Mouse (Mus musculus): ENCODE data around the gene A430033K04Rik. TPM values are rescaled to one million over a fixed set of nuclear protein-coding genes. Genes with fewer than 3 reads are reported as not detected.
A peak's percentile ranks its signal among the peaks of the same experiment; 100 is the strongest.

The A430033K04Rik gene
- 1.7 and 2.5 TPM in 2 replicates for polyA plus RNA-seq (2012; rRNA removed)
- 2.6 and 2.7 TPM in 2 replicates for polyA plus RNA-seq (2014; fragmentation: Nextera tagmentation; extraction: Ambion mirVana)

GRCm38 (mm10) chr5:138622645-138623477 is at the start of gene A430033K04Rik:
Gene A430033K04Rik, plus strand, starts transcription at chr5:138622859.
- DNase-seq (ENCODE audit: low read depth in 3 of 3, low spot score in 3 of 3) = peak; percentile 87 to 89 (median 89)
- no peak for TF ChIP-seq EP300 (IDR thresholded peaks at IDR 0.05; ENCODE audit: low read depth)
- TF ChIP-seq CTCF (IDR thresholded peaks at IDR 0.05; ENCODE audit: low read depth) = no peak
- H3K4me2 ChIP-seq (ENCODE audit: low read depth) = peak within 1 kb of the TSS; percentile 81
- H3K36me3 ChIP-seq (replicated peaks; ENCODE audit: control insufficient read depth, insufficient read depth, low read depth) = no peaks in the 10 kb centered on the region
- H3K4me3 ChIP-seq (ENCODE audit: insufficient read depth in 1 of 2, low read depth in 2 of 2, low read length in 2 of 2) = peak within 1 kb of the TSS; percentile 72 to 79
- 1% methylated on average over 30 of the region's 30 CpGs for WGBS (ENCODE audit: insufficient replicate concordance)
- peak within 1 kb of the TSS; percentile 53 for H3K27ac ChIP-seq
- peaks cover 8 to 9% of the 10 kb centered on the region in 2 experiments for H3K4me1 ChIP-seq (replicated peaks; ENCODE audit: control insufficient read depth in 2 of 2, insufficient read depth in 2 of 2, low read length in 1 of 2)
- peak; percentile 84 for ATAC-seq (ENCODE audit: insufficient read depth)
- H3K9me3 ChIP-seq (ENCODE audit: control insufficient read depth, low read length) = no peaks in the 10 kb centered on the region
- no peaks in the 10 kb centered on the region for H3K27me3 ChIP-seq (ENCODE audit: control insufficient read depth, insufficient read depth, low read length)
- peak within 1 kb of the TSS; percentile 92 for H3K9ac ChIP-seq (replicated peaks)

GRCm38 (mm10) chr5:138587396-138587795 is 35.3 kb upstream of the A430033K04Rik start:
- TF ChIP-seq CTCF (IDR thresholded peaks at IDR 0.05; ENCODE audit: low read depth) (no peak), EP300 (IDR thresholded peaks at IDR 0.05; ENCODE audit: low read depth) (no peak)
- no peak for ATAC-seq (ENCODE audit: insufficient read depth)
- Histone ChIP-seq H3K9me3 (ENCODE audit: control insufficient read depth, low read length) (no peaks in the 10 kb centered on the region), H3K4me3 (ENCODE audit: insufficient read depth in 1 of 2, low read depth in 2 of 2, low read length in 2 of 2) (no peak overlapping the region), H3K4me2 (ENCODE audit: low read depth) (no peak overlapping the region), H3K27me3 (ENCODE audit: control insufficient read depth, insufficient read depth, low read length) (no peaks in the 10 kb centered on the region), H3K36me3 (replicated peaks; ENCODE audit: control insufficient read depth, insufficient read depth, low read depth) (no peaks in the 10 kb centered on the region), H3K4me1 (replicated peaks; ENCODE audit: control insufficient read depth in 2 of 2, insufficient read depth in 2 of 2, low read length in 1 of 2) (no peaks in the 10 kb centered on the region), H3K27ac (no peak overlapping the region), H3K9ac (replicated peaks) (no peak overlapping the region)
- DNase-seq (ENCODE audit: low read depth in 3 of 3, low spot score in 3 of 3) = no peak
- 66% methylated on average over 6 of the region's 6 CpGs for WGBS (ENCODE audit: insufficient replicate concordance)

GRCm38 (mm10) chr5:138618353-138618752 is 4.3 kb upstream of the A430033K04Rik start:
- DNase-seq (ENCODE audit: low read depth in 3 of 3, low spot score in 3 of 3) = no peak
- Histone ChIP-seq H3K27ac (no peak overlapping the region), H3K4me1 (replicated peaks; ENCODE audit: control insufficient read depth in 2 of 2, insufficient read depth in 2 of 2, low read length in 1 of 2) (peaks cover 3 to 8% of the 10 kb centered on the region in 2 experiments), H3K4me3 (ENCODE audit: insufficient read depth in 1 of 2, low read depth in 2 of 2, low read length in 2 of 2) (peak overlapping the region in 1 of 2 experiments; percentile 71; a peak in 2 of 4 replicates), H3K36me3 (replicated peaks; ENCODE audit: control insufficient read depth, insufficient read depth, low read depth) (peaks cover 27% of the 10 kb centered on the region), H3K4me2 (ENCODE audit: low read depth) (peak overlapping the region; percentile 75), H3K27me3 (ENCODE audit: control insufficient read depth, insufficient read depth, low read length) (no peaks in the 10 kb centered on the region), H3K9ac (replicated peaks) (no peak overlapping the region), H3K9me3 (ENCODE audit: control insufficient read depth, low read length) (no peaks in the 10 kb centered on the region)
- WGBS (ENCODE audit: insufficient replicate concordance) = 54% methylated on average over 1 of the region's 1 CpGs
- TF ChIP-seq CTCF (IDR thresholded peaks at IDR 0.05; ENCODE audit: low read depth) = peak; percentile 68
- TF ChIP-seq EP300 (IDR thresholded peaks at IDR 0.05; ENCODE audit: low read depth) = no peak
- no peak for ATAC-seq (ENCODE audit: insufficient read depth)

DNA sequence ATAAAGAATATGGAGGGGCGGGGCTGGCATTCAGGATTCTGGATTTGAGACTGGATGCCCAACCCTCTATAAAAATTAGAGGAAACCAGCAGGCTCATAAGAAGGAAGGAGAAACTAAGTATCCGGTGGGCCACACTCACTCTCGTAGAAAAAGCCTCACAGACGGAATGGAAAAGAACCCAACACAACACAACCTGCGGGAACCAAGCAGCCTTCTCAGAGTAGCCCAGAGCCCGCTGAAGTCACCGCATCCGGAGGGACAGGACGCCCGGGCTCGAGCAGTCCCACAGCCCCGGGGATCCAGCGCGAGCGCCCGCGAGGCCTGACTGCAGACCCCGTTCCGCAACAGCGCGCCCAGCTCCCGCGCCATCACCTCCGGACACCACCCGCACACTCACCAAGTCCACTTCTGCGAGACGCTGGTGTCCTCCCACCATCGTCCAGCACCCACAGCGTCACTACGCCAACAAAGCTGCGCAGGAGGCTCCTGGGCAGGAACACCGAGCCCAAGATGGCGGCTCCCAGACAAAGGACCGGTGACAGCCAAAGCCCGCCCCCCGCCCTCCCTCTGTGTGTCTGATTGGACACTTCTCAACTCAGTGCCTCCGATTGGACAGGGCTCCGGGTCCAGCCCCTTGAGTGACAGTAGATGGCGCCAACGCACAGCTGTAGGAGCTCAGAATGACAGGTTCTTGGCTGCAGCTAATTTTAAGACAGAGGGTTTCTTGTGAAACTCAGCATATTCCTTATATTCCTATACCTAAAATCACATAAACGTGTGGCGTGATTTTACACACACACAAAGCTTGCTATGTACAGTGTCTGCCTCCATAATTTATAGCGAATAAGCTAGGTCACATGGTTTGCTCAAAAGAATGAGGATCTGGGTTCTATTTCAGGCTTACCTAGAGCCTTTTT is 3.2 kb upstream of the A430033K04Rik start, which contains the start of gene Zfp68:
TSS of gene Zfp68 (minus strand) at position 551 of the 918 bp plus-strand sequence.
- H3K27ac ChIP-seq = peak within 1 kb of the TSS; percentile 84
- DNase-seq (ENCODE audit: low read depth in 3 of 3, low spot score in 3 of 3) = peak; percentile 95 to 96 (median 95)
- H3K4me2 ChIP-seq (ENCODE audit: low read depth) = peak within 1 kb of the TSS; percentile 75
- H3K9me3 ChIP-seq (ENCODE audit: control insufficient read depth, low read length) = no peaks in the 10 kb centered on the region
- H3K36me3 ChIP-seq (replicated peaks; ENCODE audit: control insufficient read depth, insufficient read depth, low read depth) = peaks cover 18% of the 10 kb centered on the region
- peak; percentile 93 for ATAC-seq (ENCODE audit: insufficient read depth)
- under 1% methylated on average over 43 of the region's 43 CpGs for WGBS (ENCODE audit: insufficient replicate concordance)
- no peaks in the 10 kb centered on the region for H3K27me3 ChIP-seq (ENCODE audit: control insufficient read depth, insufficient read depth, low read length)
- H3K9ac ChIP-seq (replicated peaks) = peak within 1 kb of the TSS; percentile 71
- peak within 1 kb of the TSS; percentile 70 to 71 for H3K4me3 ChIP-seq (ENCODE audit: insufficient read depth in 1 of 2, low read depth in 2 of 2, low read length in 2 of 2)
- TF ChIP-seq CTCF (IDR thresholded peaks at IDR 0.05; ENCODE audit: low read depth) (peak; percentile 77), EP300 (IDR thresholded peaks at IDR 0.05; ENCODE audit: low read depth) (0 out of 2 replicates have a peak, but pooled peaks have one; percentile 14)
- peaks cover 7 to 8% of the 10 kb centered on the region in 2 experiments for H3K4me1 ChIP-seq (replicated peaks; ENCODE audit: control insufficient read depth in 2 of 2, insufficient read depth in 2 of 2, low read length in 1 of 2)
